Mouse (Mus musculus): ENCODE measurements around the gene Trpm5. TPM values are rescaled to one million over a fixed set of nuclear protein-coding genes. Genes with fewer than 3 reads are reported as not detected.

Gene Trpm5
- total RNA-seq, 2 experiments from 2014 or later = 0.99 to 1.0 TPM

GRCm38 (mm10) chr7:143038174-143038931 is 56.1 kb downstream of the Trpm5 start:
- DNase-seq = no peak

GRCm38 (mm10) chr7:143037306-143037705 is 57.1 kb downstream of the Trpm5 start:
- DNase-seq = no peak

- no peak for DNase-seq
These were observed 57.7 kb downstream of the Trpm5 start for GRCm38 (mm10) chr7:143036787-143037186.

- peak; percentile 14 for DNase-seq
These were observed 59.7 kb downstream of the Trpm5 start for GRCm38 (mm10) chr7:143034519-143035450.

GRCm38 (mm10) chr7:143034112-143034511 is 60.3 kb downstream of the Trpm5 start:
- no peak for DNase-seq

GRCm38 (mm10) chr7:143033581-143033980 is 60.9 kb downstream of the Trpm5 start:
- DNase-seq = peak; percentile 38

GRCm38 (mm10) chr7:143031816-143032215 is 62.6 kb downstream of the Trpm5 start:
- DNase-seq = no peak

- no peak for DNase-seq
These were observed 67.2 kb downstream of the Trpm5 start for GRCm38 (mm10) chr7:143027196-143027595.

GRCm38 (mm10) chr7:143025496-143025895 is 68.9 kb downstream of the Trpm5 start:
- no peak for DNase-seq

GRCm38 (mm10) chr7:143024293-143024692 is 70.1 kb downstream of the Trpm5 start:
- no peak for DNase-seq

GRCm38 (mm10) chr7:143023499-143023898 is 70.9 kb downstream of the Trpm5 start:
- no peak for DNase-seq

GRCm38 (mm10) chr7:143021356-143022164 is 72.9 kb downstream of the Trpm5 start:
- no peak for DNase-seq

- no peak for DNase-seq
These were observed 73.7 kb downstream of the Trpm5 start for GRCm38 (mm10) chr7:143020764-143021163.

GRCm38 (mm10) chr7:143020040-143020439 is 74.4 kb downstream of the Trpm5 start:
- DNase-seq = no peak

Other genes starting within 250 kb of the Trpm5 start
- gene Th, start 163.5 kb downstream of the Trpm5 start, total RNA-seq (2021) = 100 to 1,000 TPM; 403 to 460 TPM
- gene Ascl2, start 125.4 kb downstream of the Trpm5 start, total RNA-seq (2021) = under 1 TPM in 1 of 2 experiments, not detected in 1; 0.24 TPM
- gene Tspan32, start 89.6 kb downstream of the Trpm5 start, total RNA-seq (2021) = 1 to 10 TPM; 2.2 to 3.4 TPM
- 100 to 1,000 TPM; 499 to 511 TPM for gene Cd81, start 41.9 kb downstream of the Trpm5 start, total RNA-seq (2021)
- gene Tssc4, start 25.4 kb downstream of the Trpm5 start, total RNA-seq (2021) = 10 to 100 TPM; 26.9 to 31.2 TPM
- gene Kcnq1, start 11.7 kb upstream of the Trpm5 start, total RNA-seq (2021) = 1 to 10 TPM; 4.4 to 5.0 TPM

Measured in adrenal gland, postnatal 10 days (tissue).